Mouse (Mus musculus): ENCODE measurements around the gene Zfp637. TPM values are rescaled to one million over a fixed set of nuclear protein-coding genes. Genes with fewer than 3 reads are reported as not detected.

The Zfp637 gene
- polyA plus RNA-seq, 1 experiment from 2014 or later: 81.3 TPM

- Histone ChIP-seq H3K4me1 (ENCODE audit: control insufficient read depth in 2 of 2, insufficient read depth in 2 of 2, low read length in 2 of 2) (peaks cover 0 to 5% of the 10 kb centered on the region in 2 experiments; a peak in 2 of 4 replicates), H3K9me3 (ENCODE audit: control insufficient read depth, low read length) (no peaks in the 10 kb centered on the region), H3K9ac (ENCODE audit: low read length) (no peak overlapping the region), H3K27me3 (ENCODE audit: control insufficient read depth, insufficient read depth, low read length) (no peaks in the 10 kb centered on the region), H3K36me3 (ENCODE audit: control insufficient read depth, insufficient read depth, low read length) (no peaks in the 10 kb centered on the region), H3K4me3 (ENCODE audit: control insufficient read depth in 1 of 2, insufficient read depth in 1 of 2, low read depth in 1 of 2, low read length in 2 of 2) (no peak overlapping the region), H3K4me2 (ENCODE audit: low read length) (no peak overlapping the region), H3K27ac (replicated peaks in 1 of 2; ENCODE audit: control insufficient read depth in 1 of 2, insufficient read depth in 1 of 2, low read depth in 2 of 2, low read length in 2 of 2) (no peak overlapping the region)
- no peak for ATAC-seq (ENCODE audit: insufficient number of reproducible peaks, insufficient read depth, low FRiP score, low read depth)
- 84% methylated on average over 6 of the region's 6 CpGs for WGBS
These were observed 49.3 kb downstream of the Zfp637 start for GRCm38 (mm10) chr6:117890257-117890656.

GRCm38 (mm10) chr6:117891369-117892160 is 50.6 kb downstream of the Zfp637 start:
- ATAC-seq (ENCODE audit: insufficient number of reproducible peaks, insufficient read depth, low FRiP score, low read depth): no peak
- 52% methylated on average over 14 of the region's 14 CpGs for WGBS

GRCm38 (mm10) chr6:117892386-117892785 is 51.4 kb downstream of the Zfp637 start:
- Histone ChIP-seq H3K27ac (replicated peaks in 1 of 2; ENCODE audit: control insufficient read depth in 1 of 2, insufficient read depth in 1 of 2, low read depth in 2 of 2, low read length in 2 of 2) (no peak overlapping the region), H3K27me3 (ENCODE audit: control insufficient read depth, insufficient read depth, low read length) (no peaks in the 10 kb centered on the region), H3K4me2 (ENCODE audit: low read length) (no peak overlapping the region), H3K9ac (ENCODE audit: low read length) (no peak overlapping the region), H3K4me1 (ENCODE audit: control insufficient read depth in 2 of 2, insufficient read depth in 2 of 2, low read length in 2 of 2) (peaks cover 0 to 5% of the 10 kb centered on the region in 2 experiments; a peak in 2 of 4 replicates), H3K9me3 (ENCODE audit: control insufficient read depth, low read length) (no peaks in the 10 kb centered on the region), H3K4me3 (ENCODE audit: control insufficient read depth in 1 of 2, insufficient read depth in 1 of 2, low read depth in 1 of 2, low read length in 2 of 2) (no peak overlapping the region), H3K36me3 (ENCODE audit: control insufficient read depth, insufficient read depth, low read length) (no peaks in the 10 kb centered on the region)
- 61% methylated on average over 3 of the region's 3 CpGs for WGBS
- no peak for ATAC-seq (ENCODE audit: insufficient number of reproducible peaks, insufficient read depth, low FRiP score, low read depth)

More at GRCm38 (mm10) chr6:117891369-117892160, 50.6 kb downstream of the Zfp637 start:
- H3K27ac ChIP-seq (replicated peaks in 1 of 2; ENCODE audit: control insufficient read depth in 1 of 2, insufficient read depth in 1 of 2, low read depth in 2 of 2, low read length in 2 of 2): no peak overlapping the region
- H3K4me1 ChIP-seq (ENCODE audit: control insufficient read depth in 2 of 2, insufficient read depth in 2 of 2, low read length in 2 of 2): peaks cover 0 to 5% of the 10 kb centered on the region in 2 experiments; a peak in 2 of 4 replicates
- no peaks in the 10 kb centered on the region for H3K9me3 ChIP-seq (ENCODE audit: control insufficient read depth, low read length)
- H3K4me3 ChIP-seq (ENCODE audit: control insufficient read depth in 1 of 2, insufficient read depth in 1 of 2, low read depth in 1 of 2, low read length in 2 of 2): no peak overlapping the region
- H3K36me3 ChIP-seq (ENCODE audit: control insufficient read depth, insufficient read depth, low read length): no peaks in the 10 kb centered on the region
- no peak overlapping the region for H3K4me2 ChIP-seq (ENCODE audit: low read length)
- H3K9ac ChIP-seq (ENCODE audit: low read length): no peak overlapping the region
- H3K27me3 ChIP-seq (ENCODE audit: control insufficient read depth, insufficient read depth, low read length): no peaks in the 10 kb centered on the region

- Histone ChIP-seq H3K9ac (ENCODE audit: low read length) (no peak overlapping the region), H3K36me3 (ENCODE audit: control insufficient read depth, insufficient read depth, low read length) (no peaks in the 10 kb centered on the region), H3K9me3 (ENCODE audit: control insufficient read depth, low read length) (no peaks in the 10 kb centered on the region), H3K27ac (replicated peaks in 1 of 2; ENCODE audit: control insufficient read depth in 1 of 2, insufficient read depth in 1 of 2, low read depth in 2 of 2, low read length in 2 of 2) (no peak overlapping the region), H3K4me2 (ENCODE audit: low read length) (no peak overlapping the region), H3K27me3 (ENCODE audit: control insufficient read depth, insufficient read depth, low read length) (no peaks in the 10 kb centered on the region), H3K4me1 (ENCODE audit: control insufficient read depth in 2 of 2, insufficient read depth in 2 of 2, low read length in 2 of 2) (peaks cover 0 to 5% of the 10 kb centered on the region in 2 experiments; a peak in 2 of 4 replicates), H3K4me3 (ENCODE audit: control insufficient read depth in 1 of 2, insufficient read depth in 1 of 2, low read depth in 1 of 2, low read length in 2 of 2) (no peak overlapping the region)
- WGBS: 84% methylated on average over 2 of the region's 2 CpGs
- ATAC-seq (ENCODE audit: insufficient number of reproducible peaks, insufficient read depth, low FRiP score, low read depth): no peak
These were observed 52.5 kb downstream of the Zfp637 start for GRCm38 (mm10) chr6:117893435-117893834.

Other genes with a start within 250 kb of the Zfp637 start
- gene Zfp239, start 20.9 kb downstream of the Zfp637 start, polyA plus RNA-seq (2014; fragmentation: Nextera tagmentation; extraction: Ambion mirVana): 0.96 and 1.7 TPM in 2 replicates
- gene Hnrnpf, start 59.1 kb downstream of the Zfp637 start, polyA plus RNA-seq (2014; fragmentation: Nextera tagmentation; extraction: Ambion mirVana): 457 and 471 TPM in 2 replicates
- 0.73 and 2.5 TPM in 2 replicates for gene Fxyd4, start 96.5 kb downstream of the Zfp637 start, polyA plus RNA-seq (2014; fragmentation: Nextera tagmentation; extraction: Ambion mirVana)
- 0.19 and 0.32 TPM in 2 replicates for gene Rasgef1a, start 170.3 kb downstream of the Zfp637 start, polyA plus RNA-seq (2014; fragmentation: Nextera tagmentation; extraction: Ambion mirVana)

Measured in heart, embryonic 14.5 days (tissue).